Mouse (Mus musculus) layer of hippocampus, postnatal 36 days (tissue): Measurements from ENCODE around the gene Dync2li1. TPM values are rescaled to one million over a fixed set of nuclear protein-coding genes. Genes with fewer than 3 reads are reported as not detected.

Experiments used
- DNase-seq, 2 experiments: peaks; one replicate each; pipeline ENCODE4 v3.0.0; 2022
- total RNA-seq, 2 experiments: library from RNA; stranded (reverse); gene quantifications; 2 replicates each; pipeline ENCODE4 v1.2.3; 2021

Gene Dync2li1
- total RNA-seq, 2 experiments from 2014 or later, result 19.1 TPM

- DNase-seq, result no peak
These were observed 59.0 kb downstream of the Dync2li1 start for GRCm38 (mm10) chr17:84685286-84685685.

- no peak for DNase-seq
These were observed 61.7 kb downstream of the Dync2li1 start for GRCm38 (mm10) chr17:84687994-84688393.

- no peak for DNase-seq
These were observed 62.5 kb downstream of the Dync2li1 start for GRCm38 (mm10) chr17:84688834-84689233.

GRCm38 (mm10) chr17:84689316-84689715 is 63.0 kb downstream of the Dync2li1 start:
- DNase-seq, result no peak

GRCm38 (mm10) chr17:84690111-84690510 is 63.8 kb downstream of the Dync2li1 start:
- DNase-seq, result no peak

- no peak for DNase-seq
These were observed 67.4 kb downstream of the Dync2li1 start for GRCm38 (mm10) chr17:84693741-84694140.

- DNase-seq, result no peak
These were observed 70.2 kb downstream of the Dync2li1 start for GRCm38 (mm10) chr17:84696537-84696936.

GRCm38 (mm10) chr17:84698727-84699126 is 72.4 kb downstream of the Dync2li1 start:
- peak; percentile 64 to 66 for DNase-seq

Other genes with a start within 250 kb of the Dync2li1 start
- gene Thada, start 160.3 kb upstream of the Dync2li1 start, total RNA-seq, result 10 to 100 TPM; 14.7 to 17.3 TPM
- gene Plekhh2, start 114.6 kb upstream of the Dync2li1 start, total RNA-seq, result 1 to 10 TPM; 4.0 to 5.0 TPM
- not detected for gene Abcg8, start 49.8 kb downstream of the Dync2li1 start, total RNA-seq
- gene Abcg5, start 56.5 kb downstream of the Dync2li1 start, total RNA-seq, result not detected
- 10 to 100 TPM; 66.4 to 68.3 TPM for gene Lrpprc, start 164.3 kb downstream of the Dync2li1 start, total RNA-seq